Mouse (Mus musculus): ENCODE measurements around the gene Dapk1. TPM values are rescaled to one million over a fixed set of nuclear protein-coding genes. Genes with fewer than 3 reads are reported as not detected.

Dapk1 gene
- polyA plus RNA-seq, 1 experiment, result 0.05 TPM

GRCm38 (mm10) chr13:60690921-60691320, 89.2 kb downstream of the Dapk1 start:
- no peak overlapping the region for H3K4me3 ChIP-seq (replicated peaks)
- TF ChIP-seq GATA1 (IDR thresholded peaks at IDR 0.05; ENCODE audit: low read length) (no peak), TAL1 (IDR thresholded peaks at IDR 0.05; ENCODE audit: low read length) (no peak)
- peaks cover 11% of the 10 kb centered on the region for H3K4me1 ChIP-seq (ENCODE audit: control insufficient read depth)
- H3K36me3 ChIP-seq (ENCODE audit: control insufficient read depth), result no peaks in the 10 kb centered on the region; the same call in 1 of the 2 replicates
- H3K9me3 ChIP-seq (ENCODE audit: control insufficient read depth, low read length), result peaks cover 2% of the 10 kb centered on the region; the same call in 1 of the 2 replicates
- H3K27me3 ChIP-seq (ENCODE audit: control insufficient read depth), result no peaks in the 10 kb centered on the region

GRCm38 (mm10) chr13:60691940-60692339, 90.2 kb downstream of the Dapk1 start:
- no peaks in the 10 kb centered on the region; the same call in 1 of the 2 replicates for H3K36me3 ChIP-seq (ENCODE audit: control insufficient read depth)
- TF ChIP-seq TAL1 (IDR thresholded peaks at IDR 0.05; ENCODE audit: low read length) (no peak), GATA1 (IDR thresholded peaks at IDR 0.05; ENCODE audit: low read length) (no peak)
- peaks cover 11% of the 10 kb centered on the region for H3K4me1 ChIP-seq (ENCODE audit: control insufficient read depth)
- no peaks in the 10 kb centered on the region for H3K27me3 ChIP-seq (ENCODE audit: control insufficient read depth)
- no peak overlapping the region for H3K4me3 ChIP-seq (replicated peaks)
- peaks cover 2% of the 10 kb centered on the region; the same call in 1 of the 2 replicates for H3K9me3 ChIP-seq (ENCODE audit: control insufficient read depth, low read length)

GRCm38 (mm10) chr13:60695186-60695980, 93.6 kb downstream of the Dapk1 start:
- Histone ChIP-seq H3K27me3 (ENCODE audit: control insufficient read depth) (no peaks in the 10 kb centered on the region), H3K36me3 (ENCODE audit: control insufficient read depth) (no peaks in the 10 kb centered on the region; the same call in 1 of the 2 replicates), H3K9me3 (ENCODE audit: control insufficient read depth, low read length) (peaks cover 2% of the 10 kb centered on the region; the same call in 1 of the 2 replicates), H3K4me1 (ENCODE audit: control insufficient read depth) (peaks cover 11% of the 10 kb centered on the region), H3K4me3 (replicated peaks) (no peak overlapping the region)
- no peak for TF ChIP-seq TAL1 (IDR thresholded peaks at IDR 0.05; ENCODE audit: low read length)
- TF ChIP-seq GATA1 (IDR thresholded peaks at IDR 0.05; ENCODE audit: low read length), result no peak

- H3K4me1 ChIP-seq (ENCODE audit: control insufficient read depth), result peaks cover 11% of the 10 kb centered on the region
- TF ChIP-seq GATA1 (IDR thresholded peaks at IDR 0.05; ENCODE audit: low read length) (no peak), TAL1 (IDR thresholded peaks at IDR 0.05; ENCODE audit: low read length) (no peak)
Measured at GRCm38 (mm10) chr13:60696323-60696722, 94.6 kb downstream of the Dapk1 start.

GRCm38 (mm10) chr13:60696741-60697140, 95.0 kb downstream of the Dapk1 start:
- no peaks in the 10 kb centered on the region for H3K27me3 ChIP-seq (ENCODE audit: control insufficient read depth)
- peaks cover 2% of the 10 kb centered on the region; the same call in 1 of the 2 replicates for H3K9me3 ChIP-seq (ENCODE audit: control insufficient read depth, low read length)
- H3K4me3 ChIP-seq (replicated peaks), result no peak overlapping the region
- peaks cover 8% of the 10 kb centered on the region for H3K4me1 ChIP-seq (ENCODE audit: control insufficient read depth)
- no peak for TF ChIP-seq TAL1 (IDR thresholded peaks at IDR 0.05; ENCODE audit: low read length)
- no peak for TF ChIP-seq GATA1 (IDR thresholded peaks at IDR 0.05; ENCODE audit: low read length)
- no peaks in the 10 kb centered on the region; the same call in 1 of the 2 replicates for H3K36me3 ChIP-seq (ENCODE audit: control insufficient read depth)

More at GRCm38 (mm10) chr13:60696323-60696722, 94.6 kb downstream of the Dapk1 start:
- peaks cover 2% of the 10 kb centered on the region; the same call in 1 of the 2 replicates for H3K9me3 ChIP-seq (ENCODE audit: control insufficient read depth, low read length)
- H3K4me3 ChIP-seq (replicated peaks), result no peak overlapping the region
- H3K36me3 ChIP-seq (ENCODE audit: control insufficient read depth), result no peaks in the 10 kb centered on the region; the same call in 1 of the 2 replicates
- no peaks in the 10 kb centered on the region for H3K27me3 ChIP-seq (ENCODE audit: control insufficient read depth)

- no peaks in the 10 kb centered on the region for H3K9me3 ChIP-seq (ENCODE audit: control insufficient read depth, low read length)
- H3K4me1 ChIP-seq (ENCODE audit: control insufficient read depth), result peaks cover under 1% of the 10 kb centered on the region; the same call in 1 of the 2 replicates
- TF ChIP-seq TAL1 (IDR thresholded peaks at IDR 0.05; ENCODE audit: low read length), result no peak
- TF ChIP-seq GATA1 (IDR thresholded peaks at IDR 0.05; ENCODE audit: low read length), result no peak
- no peaks in the 10 kb centered on the region for H3K27me3 ChIP-seq (ENCODE audit: control insufficient read depth)
- H3K4me3 ChIP-seq (replicated peaks), result no peak overlapping the region
- no peaks in the 10 kb centered on the region; the same call in 1 of the 2 replicates for H3K36me3 ChIP-seq (ENCODE audit: control insufficient read depth)
Measured at GRCm38 (mm10) chr13:60698021-60698420, 96.3 kb downstream of the Dapk1 start.

- Histone ChIP-seq H3K4me1 (ENCODE audit: control insufficient read depth) (no peaks in the 10 kb centered on the region), H3K36me3 (ENCODE audit: control insufficient read depth) (no peaks in the 10 kb centered on the region; the same call in 1 of the 2 replicates), H3K4me3 (replicated peaks) (no peak overlapping the region), H3K27me3 (ENCODE audit: control insufficient read depth) (no peaks in the 10 kb centered on the region), H3K9me3 (ENCODE audit: control insufficient read depth, low read length) (no peaks in the 10 kb centered on the region)
- TF ChIP-seq TAL1 (IDR thresholded peaks at IDR 0.05; ENCODE audit: low read length) (no peak), GATA1 (IDR thresholded peaks at IDR 0.05; ENCODE audit: low read length) (no peak)
Measured at GRCm38 (mm10) chr13:60701671-60702171, 100.0 kb downstream of the Dapk1 start.

GRCm38 (mm10) chr13:60707541-60708468, 106.1 kb downstream of the Dapk1 start:
- TF ChIP-seq TAL1 (IDR thresholded peaks at IDR 0.05; ENCODE audit: low read length) (no peak), GATA1 (IDR thresholded peaks at IDR 0.05; ENCODE audit: low read length) (no peak)
- Histone ChIP-seq H3K36me3 (ENCODE audit: control insufficient read depth) (no peaks in the 10 kb centered on the region), H3K4me1 (ENCODE audit: control insufficient read depth) (no peaks in the 10 kb centered on the region), H3K9me3 (ENCODE audit: control insufficient read depth, low read length) (no peaks in the 10 kb centered on the region), H3K27me3 (ENCODE audit: control insufficient read depth) (no peaks in the 10 kb centered on the region), H3K4me3 (replicated peaks) (no peak overlapping the region)

Data from erythroblast, embryonic 14.5 days (primary cell).